Mouse (Mus musculus): ENCODE results near the gene Tcf12.

Tcf12 gene

DNA sequence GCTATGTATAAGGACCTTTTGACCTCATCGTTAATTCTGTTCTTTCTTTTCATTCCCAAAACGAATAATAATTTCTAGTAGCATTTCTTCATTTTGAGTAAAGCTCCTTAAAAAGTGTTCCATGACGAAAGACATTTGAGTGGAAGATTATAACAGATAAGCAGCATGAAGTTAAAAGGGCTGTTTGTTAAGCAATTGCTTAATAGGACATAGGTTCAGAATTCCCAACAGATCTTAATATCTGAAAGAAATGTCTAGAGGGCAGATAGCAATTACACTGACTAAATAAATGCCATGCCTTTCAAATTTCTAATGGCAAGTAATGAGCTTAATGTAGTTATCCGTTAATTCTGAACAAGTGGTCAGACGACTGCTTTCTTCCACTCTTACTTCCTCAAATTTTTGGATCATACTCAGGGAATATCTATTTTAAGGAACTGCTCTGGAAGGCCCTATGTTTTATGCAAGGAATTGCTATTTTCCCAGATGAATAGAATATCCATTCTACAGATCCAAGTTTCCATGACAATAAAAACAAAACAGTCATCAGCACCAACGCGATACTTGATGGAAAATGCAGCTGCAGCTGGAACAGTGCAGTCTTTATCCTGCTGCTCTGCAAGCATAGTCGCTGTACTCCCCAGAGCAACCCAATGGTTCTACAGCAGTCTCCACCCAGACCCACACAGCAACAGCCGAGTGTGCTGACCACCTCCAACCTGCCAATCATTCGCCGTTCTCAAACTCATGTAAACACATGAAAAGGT is 152.2 kb downstream of the Tcf12 start:
- WGBS: 31% methylated on average over 11 of the region's 11 CpGs

DNA sequence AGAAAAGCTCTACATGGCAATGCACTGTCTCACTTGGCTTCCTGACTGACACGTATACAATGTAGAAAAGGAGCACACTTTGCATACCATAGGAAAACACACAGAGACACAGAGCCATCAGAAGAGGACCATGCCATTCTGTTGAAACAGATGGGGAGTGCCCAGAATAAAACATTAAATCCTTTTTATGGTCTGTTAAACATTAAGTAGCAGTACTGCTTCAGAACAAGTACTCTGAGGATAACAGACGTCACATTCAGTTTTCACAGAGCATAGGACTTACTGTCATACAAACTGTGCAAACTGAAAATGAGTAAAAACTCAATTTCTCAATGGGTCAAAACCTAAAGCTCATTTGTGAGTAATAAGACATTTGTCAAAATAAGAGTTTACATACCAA is 158.5 kb downstream of the Tcf12 start:
- 69% methylated on average over 2 of the region's 2 CpGs for WGBS

DNA sequence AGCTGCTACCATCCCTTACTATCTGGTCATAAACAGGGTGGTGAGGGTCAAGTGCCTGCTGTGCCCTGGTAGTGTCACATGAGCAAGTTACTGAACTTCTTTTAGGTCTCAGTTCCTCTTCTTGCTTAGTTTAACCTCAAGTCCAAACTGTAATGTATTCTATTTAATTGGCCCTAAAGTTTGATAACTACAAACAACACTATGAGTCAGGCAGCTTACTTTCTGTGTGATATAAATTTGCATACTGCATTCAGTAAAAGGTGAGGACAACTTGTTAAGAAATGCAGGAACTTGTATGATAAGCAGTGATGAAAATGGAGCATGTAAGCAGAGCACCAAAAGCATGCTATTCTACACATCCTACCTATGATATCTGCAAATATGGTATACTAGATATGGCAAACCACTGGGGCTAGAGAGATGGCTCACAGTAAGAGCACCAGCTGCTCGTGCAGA is 159.0 kb downstream of the Tcf12 start:
- WGBS: 82% methylated on average over 1 of the region's 1 CpGs

DNA sequence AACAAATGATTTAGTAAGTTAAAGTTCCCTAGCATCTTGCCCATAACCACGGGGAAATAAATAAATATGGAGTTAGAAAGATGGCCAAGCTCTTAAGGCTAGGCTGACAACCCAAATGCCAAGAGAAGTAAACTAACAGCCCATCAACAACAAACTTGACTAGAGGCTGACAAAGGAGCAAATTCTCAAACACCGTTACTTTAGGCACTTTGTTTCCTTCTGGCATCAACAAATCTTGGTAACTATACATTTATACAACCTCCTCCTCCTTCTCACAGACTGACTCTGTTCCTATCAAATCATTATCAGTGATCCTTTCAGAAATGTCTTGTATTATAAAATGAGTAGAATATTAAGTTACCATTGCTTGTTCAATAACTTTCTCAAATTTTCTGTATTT is 159.7 kb downstream of the Tcf12 start:
- WGBS: 87% methylated on average over 2 of the region's 2 CpGs

DNA sequence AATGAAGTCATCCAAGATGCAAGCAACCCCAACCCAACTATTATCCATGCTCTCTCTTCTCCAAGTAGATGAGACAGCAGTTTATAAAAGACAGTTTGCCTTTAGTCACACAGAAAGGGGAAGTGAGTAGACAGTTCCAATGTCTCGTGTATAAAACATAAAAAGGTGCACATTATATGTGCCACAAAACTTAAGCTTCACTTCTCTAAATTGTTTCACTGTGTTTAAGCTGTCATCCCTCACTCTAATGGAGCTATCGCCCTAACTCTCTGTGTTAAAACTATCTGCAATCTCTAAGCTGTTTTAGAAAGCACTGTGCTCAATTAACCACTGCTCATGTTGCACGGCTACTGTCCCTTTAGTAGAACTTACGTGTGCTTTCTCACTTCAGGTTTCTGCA is 160.3 kb downstream of the Tcf12 start:
- 78% methylated on average over 4 of the region's 4 CpGs for WGBS

DNA sequence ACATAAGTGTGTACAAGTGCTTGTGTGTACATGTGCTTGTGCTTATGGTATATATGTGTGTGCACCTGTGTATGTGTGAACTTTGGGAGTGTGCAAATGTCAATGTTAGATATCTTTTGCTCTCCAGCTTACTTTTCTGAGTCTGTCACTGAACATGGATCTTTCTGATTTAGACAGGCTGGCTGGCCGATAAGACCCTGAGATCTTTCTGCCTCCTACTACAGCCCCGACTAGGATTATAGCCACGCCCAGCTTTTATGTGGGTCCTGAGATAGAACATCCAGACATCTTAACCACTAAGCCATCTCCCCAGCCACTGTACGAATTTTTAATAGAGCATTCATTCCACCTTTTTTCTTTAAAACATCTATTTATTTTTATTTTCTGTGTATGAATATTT is 166.9 kb downstream of the Tcf12 start:
- 92% methylated on average over 4 of the region's 4 CpGs for WGBS

DNA sequence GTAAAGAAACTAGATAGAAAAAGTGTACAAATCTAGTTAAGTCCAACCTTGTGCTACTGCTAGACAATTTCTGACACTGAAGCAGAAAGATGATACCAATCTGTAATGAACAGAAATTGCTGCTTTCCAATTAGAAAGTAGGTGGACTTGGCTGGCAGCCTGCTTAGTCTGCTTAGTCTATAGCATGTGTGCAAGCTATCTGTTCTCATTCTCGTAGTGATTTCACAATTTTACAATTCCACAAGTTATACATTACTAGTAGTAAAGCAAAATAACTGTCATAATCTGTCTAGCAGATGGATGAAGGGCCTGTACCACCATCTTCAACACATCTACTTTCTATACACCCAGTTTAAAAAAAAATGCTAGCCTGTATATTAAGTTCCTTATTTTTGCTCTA is 175.5 kb downstream of the Tcf12 start:
- 68% methylated on average over 1 of the region's 1 CpGs for WGBS

DNA sequence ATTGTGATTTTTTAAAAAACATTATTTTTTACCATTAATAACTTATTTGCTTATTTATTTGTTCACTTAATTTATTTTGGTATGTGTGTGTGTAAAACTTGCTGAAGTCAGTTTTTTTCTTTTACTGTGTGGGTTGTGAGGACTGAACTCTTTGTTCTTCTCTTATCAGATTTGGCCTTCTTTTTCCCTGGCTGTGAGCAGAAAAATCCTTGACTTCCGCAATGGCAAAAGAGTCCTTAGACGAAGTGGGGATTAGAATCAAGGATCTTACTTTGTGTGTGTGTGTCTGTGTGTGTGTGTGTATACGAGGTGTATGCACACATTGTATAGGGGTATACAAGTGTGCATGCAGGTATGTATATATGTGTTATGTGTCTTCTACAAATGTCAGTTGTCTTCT is 176.8 kb downstream of the Tcf12 start:
- 81% methylated on average over 3 of the region's 3 CpGs for WGBS

DNA sequence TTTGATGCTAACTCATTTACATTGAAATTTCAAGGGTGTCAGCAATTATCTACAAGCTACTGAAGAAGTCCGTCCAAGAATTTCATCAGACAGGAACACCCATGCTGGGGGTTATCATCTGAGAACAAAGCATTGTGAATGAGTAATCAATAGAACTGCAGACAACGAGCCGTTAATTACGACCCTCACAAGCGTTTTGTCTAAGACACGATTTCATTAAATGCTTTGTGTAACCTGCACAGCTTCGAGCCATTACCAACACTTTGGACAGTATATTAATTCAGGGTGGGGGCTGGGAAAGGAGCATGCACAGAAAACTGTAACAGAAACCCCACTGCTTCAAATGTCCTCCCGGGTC is 180.3 kb downstream of the Tcf12 start:
- WGBS: 49% methylated on average over 8 of the region's 8 CpGs

DNA sequence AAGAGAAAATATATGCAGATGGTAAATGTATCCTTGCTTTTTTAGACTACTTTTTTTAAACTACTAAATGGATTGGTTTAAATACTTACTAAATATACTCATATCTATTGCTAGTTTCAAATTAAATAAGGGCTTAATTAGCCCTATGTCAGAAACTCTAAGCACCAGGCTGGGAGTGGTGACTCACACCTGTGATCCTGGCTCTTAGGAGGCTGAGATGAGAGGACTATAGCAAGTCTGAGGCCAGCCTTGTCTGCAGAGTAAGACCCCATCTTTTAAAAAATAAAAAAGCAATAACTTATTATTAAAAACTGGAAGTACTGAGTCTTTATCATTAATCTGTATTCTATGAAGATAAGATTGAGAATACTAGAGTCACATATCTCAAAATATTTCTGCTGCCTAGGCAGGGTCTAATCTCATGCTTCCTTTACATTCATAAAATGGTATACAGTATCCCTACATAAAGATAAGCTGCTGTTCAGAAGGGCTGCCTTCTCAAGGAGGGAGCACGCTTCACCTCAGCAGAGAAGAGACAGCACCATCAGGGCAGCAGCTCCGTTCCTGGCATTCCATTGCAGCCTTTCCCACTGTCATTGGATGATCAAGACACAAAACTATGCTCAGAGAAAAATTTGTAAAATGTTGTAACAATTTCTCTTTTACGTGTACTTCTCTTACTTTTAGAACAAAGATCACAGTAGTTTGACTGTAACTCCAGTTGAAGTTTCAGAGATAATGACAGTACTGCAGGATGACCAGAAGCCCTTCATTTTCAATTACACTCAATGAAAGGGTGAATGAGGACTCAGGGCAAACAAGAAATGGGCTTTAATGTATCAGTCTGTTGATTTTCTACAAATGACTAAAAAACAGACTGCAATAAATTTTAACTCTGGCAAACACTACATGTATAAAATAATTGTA is 181.0 kb downstream of the Tcf12 start:
- 89% methylated on average over 3 of the region's 3 CpGs for WGBS

DNA sequence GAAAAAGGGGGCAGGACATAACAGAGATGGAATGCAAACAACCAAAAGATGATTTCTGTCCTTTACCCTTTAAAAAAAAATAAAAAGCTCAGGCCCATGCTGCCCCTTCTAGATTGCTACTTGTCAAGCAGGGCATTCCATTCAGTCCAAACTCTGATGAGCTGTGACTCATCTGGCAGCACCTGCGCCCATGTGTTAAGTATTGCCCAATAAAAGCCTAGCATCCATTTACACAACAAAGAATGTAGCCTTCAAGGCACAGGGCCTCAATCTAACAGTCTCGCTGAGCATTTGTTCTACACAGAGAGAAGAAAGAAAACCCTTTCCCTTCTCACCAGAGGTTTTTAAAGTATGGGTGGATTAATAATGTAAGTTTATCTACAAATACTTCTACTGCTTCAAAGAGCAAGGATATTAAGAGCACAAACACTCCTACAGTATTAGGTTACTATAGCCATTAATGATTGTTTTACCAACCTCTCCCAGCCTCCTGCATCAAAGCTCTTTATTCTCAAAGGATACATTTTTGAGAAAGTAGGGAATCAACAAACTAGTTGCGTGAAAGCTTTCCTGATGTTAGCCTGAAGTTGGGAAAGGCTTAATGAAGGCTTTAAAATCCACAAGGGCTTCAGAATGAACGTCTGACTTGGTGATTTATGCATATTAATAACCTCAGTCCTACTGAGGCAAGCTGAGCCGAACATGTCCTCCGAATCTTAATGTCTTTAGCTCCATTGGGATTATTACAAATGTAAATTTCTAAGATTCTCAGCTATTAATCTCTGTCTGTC is 195.6 kb downstream of the Tcf12 start:
- 77% methylated on average over 6 of the region's 6 CpGs for WGBS

DNA sequence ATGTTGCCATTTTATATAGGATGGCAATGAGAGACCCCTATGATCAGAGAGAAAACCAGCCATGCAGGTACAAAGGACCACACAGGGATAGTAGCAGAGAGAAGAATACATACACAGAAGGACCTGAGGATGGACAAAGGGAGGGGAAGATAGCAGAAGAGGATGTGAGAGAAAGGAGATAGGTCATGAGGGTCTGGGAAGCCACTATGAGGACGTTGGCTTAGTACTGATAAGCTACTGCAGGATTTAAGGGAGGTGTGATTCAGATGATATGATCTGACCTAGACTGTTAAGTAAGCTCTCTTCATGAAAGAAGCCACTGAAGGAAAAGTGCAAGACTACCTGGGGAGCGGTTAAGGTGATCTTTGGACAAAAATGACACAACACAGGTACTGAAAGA is 205.1 kb downstream of the Tcf12 start:
- WGBS: 88% methylated on average over 2 of the region's 2 CpGs

DNA sequence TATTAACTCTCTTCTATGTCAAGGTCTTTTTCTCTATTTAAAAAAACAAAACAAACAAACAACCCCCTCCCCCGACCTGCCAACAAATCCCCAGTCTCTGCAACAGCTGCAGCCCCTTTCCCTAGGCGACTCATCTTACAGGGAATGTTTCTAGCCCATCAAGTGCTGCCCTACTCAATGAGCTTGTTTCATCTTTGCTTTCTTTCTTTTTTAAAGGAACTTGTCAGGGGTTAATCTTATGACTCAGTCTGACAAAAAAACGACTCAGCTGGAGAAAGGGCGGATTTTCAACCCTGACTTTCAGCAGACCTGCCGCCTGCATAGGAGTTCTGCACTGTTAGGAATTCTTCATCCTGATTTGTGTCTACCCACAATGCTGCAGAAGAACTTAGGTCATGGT is 212.8 kb downstream of the Tcf12 start:
- WGBS: 57% methylated on average over 5 of the region's 5 CpGs

DNA sequence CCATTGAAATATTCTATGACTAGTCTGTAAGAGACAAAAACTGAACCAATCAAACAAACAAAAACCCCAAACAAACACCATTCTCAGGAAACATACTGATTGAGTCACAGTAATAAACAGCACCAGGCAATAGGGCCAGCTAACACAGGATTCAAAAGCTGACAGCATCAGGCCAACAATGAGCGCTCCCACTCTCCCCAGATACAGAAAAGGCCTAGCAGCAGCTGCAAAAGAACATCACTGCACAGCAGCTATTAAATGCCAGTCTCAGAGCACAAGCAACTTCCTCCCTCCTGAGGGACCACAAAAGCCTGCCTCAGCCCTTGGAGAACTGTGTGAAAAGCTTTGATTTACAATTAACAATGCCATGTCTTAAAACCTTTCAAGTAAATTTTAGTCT is 214.3 kb downstream of the Tcf12 start:
- WGBS: 50% methylated on average over 1 of the region's 1 CpGs

DNA sequence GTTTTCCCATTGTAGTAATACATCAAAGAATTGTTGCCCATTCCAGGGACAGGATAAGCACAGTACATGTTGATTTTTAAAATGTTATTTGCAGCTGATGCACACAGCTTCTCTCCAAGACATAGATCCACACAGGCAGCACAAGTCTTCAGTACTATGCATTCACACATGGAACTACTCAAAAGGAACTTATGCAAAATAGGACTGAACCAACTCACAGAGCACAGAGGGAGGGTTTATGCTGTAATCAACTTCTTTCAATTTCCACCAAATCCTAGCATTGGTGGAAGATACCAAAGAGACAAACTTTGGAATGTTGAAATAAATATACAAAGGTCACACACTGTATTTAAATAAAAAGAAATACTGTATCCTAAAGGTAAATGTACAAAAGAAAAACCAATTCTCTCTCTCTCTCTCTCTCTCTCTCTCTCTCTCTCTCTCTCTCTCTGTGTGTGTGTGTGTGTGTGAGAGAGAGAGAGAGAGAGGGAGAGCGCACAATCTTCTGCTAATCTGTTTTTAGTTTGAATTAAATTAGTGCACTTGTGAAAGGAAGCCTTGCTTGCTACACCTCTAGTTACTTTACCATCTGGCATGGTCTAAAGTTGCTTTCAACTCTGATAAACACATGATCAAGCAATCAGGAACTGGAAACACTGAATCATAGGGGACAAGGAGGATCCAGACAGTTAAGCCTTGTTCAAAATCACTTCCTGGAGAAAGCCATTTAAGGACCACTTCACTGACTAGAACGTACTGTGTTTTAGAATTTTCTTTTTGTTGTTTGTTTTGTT is 215.5 kb downstream of the Tcf12 start:
- 26% methylated on average over 2 of the region's 2 CpGs for whole genome bisulfite sequencing

DNA sequence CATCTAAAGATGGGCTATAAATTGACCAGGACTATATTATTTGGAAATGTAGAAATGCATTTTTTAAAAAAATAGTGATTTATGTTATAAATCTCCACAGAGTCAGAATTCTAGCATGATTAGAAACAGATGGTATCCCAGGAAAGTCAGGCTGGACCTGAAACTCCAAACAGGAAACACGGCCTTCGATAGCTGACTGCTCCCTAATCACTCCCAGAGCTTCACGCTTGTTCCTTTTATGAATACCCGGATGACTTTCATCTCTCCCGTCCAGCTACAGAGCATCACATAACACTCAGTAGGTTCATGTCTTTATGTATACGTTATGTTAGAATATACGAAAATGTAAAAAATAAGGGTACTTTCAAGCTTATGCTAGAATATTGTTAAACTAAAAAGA is 216.4 kb downstream of the Tcf12 start:
- WGBS: 62% methylated on average over 7 of the region's 7 CpGs

DNA sequence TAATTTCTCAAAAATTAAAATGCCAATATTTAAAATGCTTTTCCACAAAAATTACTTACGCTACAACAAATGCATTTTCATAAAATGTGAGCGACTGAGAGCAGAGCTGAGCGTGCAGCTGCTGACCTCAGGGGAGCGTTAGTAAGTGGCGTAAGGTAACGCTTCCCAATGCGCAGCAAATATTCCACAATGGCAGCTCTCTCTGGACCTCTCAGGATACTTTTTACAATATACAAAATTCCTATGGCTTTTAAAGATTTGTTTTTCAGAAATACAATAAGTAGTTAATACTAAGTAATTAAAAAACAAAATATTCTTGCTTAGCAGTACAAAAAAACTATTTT is 216.8 kb downstream of the Tcf12 start:
- 81% methylated on average over 7 of the region's 7 CpGs for WGBS

DNA sequence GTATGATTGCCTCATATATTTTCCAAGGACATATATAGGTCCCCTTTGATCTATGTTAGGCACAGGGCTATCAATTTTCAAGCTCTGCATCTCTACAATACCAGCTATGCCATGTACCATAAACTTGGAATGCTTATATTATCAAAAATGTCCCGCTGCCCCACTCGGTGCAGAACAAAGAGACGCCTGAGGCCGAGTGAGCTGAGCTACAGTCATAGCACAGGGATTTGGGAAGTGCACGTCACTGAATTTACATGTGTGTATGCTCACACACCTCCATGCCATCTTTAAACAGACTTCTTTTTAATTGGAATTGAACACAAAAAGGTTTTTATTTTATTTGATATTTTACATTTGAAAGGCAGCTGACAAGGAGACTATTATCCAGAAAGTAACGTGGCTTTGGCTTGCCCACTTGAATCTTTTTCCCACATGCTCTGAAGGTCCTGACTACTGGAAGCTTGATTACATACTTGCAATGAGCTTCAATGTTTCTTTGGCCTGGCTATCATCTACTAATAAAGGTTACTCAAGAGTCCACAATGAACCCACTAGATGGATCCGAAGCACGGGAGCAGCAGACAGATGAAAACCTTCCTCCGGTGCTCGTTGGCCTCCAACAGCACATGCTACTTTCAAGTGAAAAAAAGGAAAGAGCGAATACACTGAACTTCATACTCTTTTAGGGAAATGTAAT is 217.3 kb downstream of the Tcf12 start:
- 61% methylated on average over 11 of the region's 11 CpGs for WGBS

DNA sequence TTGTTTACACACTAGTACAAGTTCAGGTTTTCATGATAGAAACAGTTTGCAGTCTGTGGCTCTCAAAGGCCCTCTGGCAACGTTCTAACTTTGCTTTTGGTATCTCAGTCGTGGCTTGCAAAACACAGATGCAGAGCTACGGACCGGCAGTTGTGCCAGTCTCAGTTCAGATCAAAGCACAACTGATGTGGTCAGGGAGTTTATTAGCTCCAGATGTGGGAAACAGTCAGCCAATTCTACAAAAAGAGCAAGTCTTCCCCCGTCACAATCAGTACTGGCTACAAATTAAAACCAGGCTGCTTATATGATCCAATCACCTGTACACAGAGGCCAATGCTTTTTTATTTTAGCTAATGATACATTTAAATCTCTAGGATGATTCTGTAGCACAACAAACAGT is 223.2 kb downstream of the Tcf12 start:
- WGBS: 58% methylated on average over 5 of the region's 5 CpGs

DNA sequence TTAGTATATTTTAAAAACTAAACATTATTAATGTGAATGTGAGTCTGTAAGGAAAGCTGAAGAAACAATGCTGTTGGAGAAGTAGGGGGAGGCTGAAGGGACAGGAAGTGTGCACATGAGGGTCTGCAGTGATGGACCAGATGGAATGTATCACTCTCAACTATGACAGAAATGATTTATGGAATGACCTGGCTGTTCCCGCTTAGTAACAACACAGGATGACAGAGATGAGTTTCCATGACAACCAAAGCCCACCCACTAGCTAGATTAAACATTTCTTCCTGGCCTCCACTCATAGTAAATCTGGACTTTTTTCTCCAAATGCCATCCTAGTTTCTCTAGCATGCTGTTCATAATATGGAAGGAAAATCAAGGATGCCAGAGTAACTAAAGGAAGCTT is 231.0 kb downstream of the Tcf12 start:
- 60% methylated on average over 1 of the region's 1 CpGs for WGBS

DNA sequence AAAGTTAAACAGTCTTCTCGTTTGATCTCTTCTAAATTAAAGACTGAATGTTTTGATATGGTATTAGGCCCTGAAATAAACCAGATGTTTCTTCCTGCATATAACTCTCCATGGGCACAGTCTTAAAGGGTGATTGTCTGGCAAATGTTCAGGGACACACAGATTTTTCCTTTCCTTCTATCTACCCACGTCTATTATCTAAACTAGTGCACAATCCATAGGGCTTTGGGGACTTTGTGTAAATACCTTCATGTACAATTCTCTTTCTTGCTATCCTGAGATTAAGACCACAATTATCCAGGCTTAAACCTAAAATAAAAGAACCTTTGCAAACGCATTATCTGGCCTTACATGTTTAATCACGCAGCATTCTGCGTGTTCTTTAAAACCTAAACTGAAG is 231.7 kb downstream of the Tcf12 start:
- 69% methylated on average over 5 of the region's 5 CpGs for WGBS
